Mouse (Mus musculus): ENCODE results near the gene Atxn7l1. TPM values are rescaled to one million over a fixed set of nuclear protein-coding genes. Genes with fewer than 3 reads are reported as not detected.

Atxn7l1 gene
- 17.3 and 24.8 TPM in 2 replicates for polyA plus RNA-seq (2012; rRNA removed)

- WGBS: under 1% methylated on average over 54 of the region's 54 CpGs
- DNase-seq (ENCODE audit: low read depth, low spot score): peak; percentile 90
These were observed at the start of gene Atxn7l1 for GRCm38 (mm10) chr12:33147497-33148267. Atxn7l1 (plus strand) TSS chr12:33147693.

- 73% methylated on average over 8 of the region's 8 CpGs for WGBS
- no peak for DNase-seq (ENCODE audit: low read depth, low spot score)
These were observed 45.9 kb upstream of the Atxn7l1 start for GRCm38 (mm10) chr12:33101627-33102026.

DNA sequence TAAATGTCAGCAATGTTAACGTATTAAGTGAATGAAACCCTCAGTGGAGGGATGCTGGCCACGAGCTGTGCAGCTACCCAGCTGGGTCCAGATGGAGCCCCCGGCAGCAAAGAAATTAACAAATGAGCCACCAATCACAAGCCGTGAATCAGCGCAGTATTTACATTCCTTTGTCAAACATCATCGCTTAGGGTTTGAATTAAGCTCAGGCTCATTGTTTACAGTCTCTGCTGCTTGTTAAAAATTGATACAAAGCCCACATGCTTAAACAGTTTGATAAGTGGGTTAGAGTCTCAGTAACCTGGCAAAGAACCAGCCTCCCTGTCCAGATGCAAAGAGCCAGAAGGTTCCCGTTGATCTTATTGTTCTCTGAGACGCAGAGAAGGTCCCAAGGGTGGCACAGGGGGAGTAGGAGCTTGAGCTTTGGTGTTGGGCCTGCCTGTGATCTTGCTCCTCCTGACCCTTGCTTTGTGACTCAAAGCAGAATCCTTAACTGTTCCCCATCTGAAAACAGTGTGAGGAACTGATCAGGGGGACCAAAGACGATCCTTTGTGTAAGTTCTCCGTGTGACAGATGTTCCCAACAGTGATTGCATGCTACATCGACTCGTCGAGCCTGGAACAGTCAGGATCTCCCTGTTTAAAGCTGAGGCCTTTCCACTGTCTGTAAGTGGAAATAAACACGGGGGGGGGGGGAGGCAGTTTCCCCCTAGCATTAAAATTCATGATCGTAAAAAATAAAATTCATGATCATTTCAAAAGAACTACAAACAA lies 45.0 kb upstream of the Atxn7l1 start:
- DNase-seq (ENCODE audit: low read depth, low spot score): no peak
- 41% methylated on average over 15 of the region's 15 CpGs for WGBS

GRCm38 (mm10) chr12:33105724-33106123 lies 41.8 kb upstream of the Atxn7l1 start:
- no peak for DNase-seq (ENCODE audit: low read depth, low spot score)
- WGBS: 82% methylated on average over 4 of the region's 4 CpGs

GRCm38 (mm10) chr12:33106438-33107167 lies 40.9 kb upstream of the Atxn7l1 start:
- DNase-seq (ENCODE audit: low read depth, low spot score): no peak
- WGBS: 71% methylated on average over 10 of the region's 10 CpGs

DNA sequence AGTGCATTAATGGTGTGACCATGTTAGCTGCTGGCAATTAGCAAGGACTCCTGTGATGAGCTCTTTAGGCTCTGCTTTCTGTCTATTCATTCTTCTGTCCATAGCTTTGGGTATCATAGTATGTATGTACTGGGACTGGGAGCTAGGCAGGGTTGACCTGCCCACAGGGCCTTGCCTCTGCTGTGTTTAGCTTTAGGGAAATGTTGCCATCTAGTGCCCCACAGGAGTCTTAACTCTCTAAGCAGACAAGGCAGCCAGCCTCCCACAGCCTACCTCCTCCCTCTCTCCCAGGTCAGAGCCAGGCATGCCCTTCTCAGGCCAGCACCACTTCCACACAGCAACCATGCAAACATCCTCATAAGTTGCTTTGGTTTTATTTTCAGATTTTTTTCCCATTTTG lies 38.0 kb upstream of the Atxn7l1 start:
- DNase-seq (ENCODE audit: low read depth, low spot score): no peak

- no peak for DNase-seq (ENCODE audit: low read depth, low spot score)
- 10% methylated on average over 14 of the region's 14 CpGs for WGBS
These were observed 36.5 kb upstream of the Atxn7l1 start for GRCm38 (mm10) chr12:33110894-33111471.

GRCm38 (mm10) chr12:33118624-33119301 lies 28.7 kb upstream of the Atxn7l1 start:
- no peak for DNase-seq (ENCODE audit: low read depth, low spot score)
- WGBS: 39% methylated on average over 15 of the region's 15 CpGs

- WGBS: 69% methylated on average over 9 of the region's 9 CpGs
- no peak for DNase-seq (ENCODE audit: low read depth, low spot score)
These were observed 21.8 kb upstream of the Atxn7l1 start for GRCm38 (mm10) chr12:33125594-33126227.

DNA sequence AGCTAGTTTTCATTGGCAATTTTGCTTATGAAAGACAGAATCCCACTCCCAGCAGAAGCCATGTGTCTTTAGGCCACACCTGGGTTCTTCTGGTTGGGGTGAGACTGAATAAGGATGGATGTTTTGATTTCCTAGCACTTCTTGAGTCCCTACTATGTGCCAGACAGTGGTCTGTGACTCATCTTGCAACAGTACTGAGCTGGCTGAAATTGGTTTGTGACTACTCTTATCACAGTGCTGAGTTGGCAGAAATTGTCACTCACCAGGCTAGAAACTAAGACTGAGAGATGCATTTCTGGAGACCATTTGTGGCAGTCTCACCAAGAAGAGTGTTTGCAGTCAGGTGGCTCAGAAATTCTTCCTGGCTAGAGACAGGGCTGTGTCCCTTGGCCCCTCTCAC lies 21.2 kb upstream of the Atxn7l1 start:
- DNase-seq (ENCODE audit: low read depth, low spot score): no peak

DNA sequence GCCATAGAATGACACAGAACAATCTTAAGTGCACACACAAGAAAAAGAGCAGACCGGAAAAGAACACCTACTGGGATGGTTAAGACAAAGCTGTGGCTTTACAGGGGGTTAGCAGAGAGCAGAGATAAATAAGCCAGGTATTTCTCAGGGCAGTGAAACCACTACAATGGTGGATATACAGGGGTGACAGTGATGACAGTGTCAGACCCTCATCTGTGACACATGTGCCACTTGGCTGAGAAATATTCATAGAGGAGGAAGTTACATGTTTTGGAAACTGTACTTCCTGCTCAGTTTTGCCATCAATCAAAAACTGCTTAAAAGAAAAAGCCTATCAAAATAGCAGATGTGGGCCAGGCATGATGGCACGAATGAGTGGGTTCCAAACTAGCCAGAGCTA lies 19.4 kb upstream of the Atxn7l1 start:
- no peak for DNase-seq (ENCODE audit: low read depth, low spot score)
- 82% methylated on average over 2 of the region's 2 CpGs for WGBS

DNA sequence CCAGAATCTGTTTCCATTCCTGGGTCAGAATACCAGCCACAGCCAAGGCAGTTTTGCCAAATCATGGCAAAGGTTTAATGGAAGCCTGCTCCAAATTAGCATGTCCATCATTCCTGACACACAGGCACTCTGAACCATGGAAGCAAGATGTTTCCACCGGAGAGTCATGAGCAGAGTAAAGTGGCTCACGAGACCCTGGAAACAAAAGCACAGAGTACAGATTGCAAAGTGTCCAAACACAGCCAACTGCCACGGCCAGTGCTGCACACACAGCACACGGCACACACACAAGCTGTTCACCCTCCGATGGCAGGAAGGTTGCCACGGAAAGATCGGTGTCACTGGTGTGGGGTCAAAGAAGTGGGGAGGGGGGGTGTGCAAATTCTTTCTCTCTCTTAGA lies 18.8 kb upstream of the Atxn7l1 start:
- DNase-seq (ENCODE audit: low read depth, low spot score): no peak
- WGBS: 75% methylated on average over 7 of the region's 7 CpGs

- WGBS: 22% methylated on average over 4 of the region's 4 CpGs
These were observed 18.1 kb upstream of the Atxn7l1 start for GRCm38 (mm10) chr12:33129410-33129809.

DNA sequence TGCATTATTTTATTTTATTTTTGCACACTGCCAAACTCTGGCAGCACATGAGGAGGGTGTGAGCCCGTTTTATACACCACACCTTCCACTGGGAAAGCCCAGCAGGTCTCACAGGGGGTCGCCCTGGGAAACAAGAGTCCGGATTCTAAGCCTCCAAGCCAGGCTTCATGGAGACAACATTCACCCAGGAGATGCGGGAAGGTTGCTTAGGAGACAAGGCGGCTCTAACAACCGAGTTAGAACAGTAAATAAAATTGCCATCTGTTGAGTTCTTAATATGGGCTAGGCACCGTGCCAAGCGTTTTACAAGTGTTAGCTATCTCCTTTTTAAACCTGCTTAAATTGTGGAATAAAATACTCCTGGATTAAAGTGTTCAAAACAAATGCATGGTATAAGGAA lies 17.1 kb upstream of the Atxn7l1 start:
- 26% methylated on average over 8 of the region's 8 CpGs for WGBS
- no peak for DNase-seq (ENCODE audit: low read depth, low spot score)

More at GRCm38 (mm10) chr12:33129410-33129809, 18.1 kb upstream of the Atxn7l1 start:
- no peak for DNase-seq (ENCODE audit: low read depth, low spot score)

GRCm38 (mm10) chr12:33131796-33132195 lies 15.7 kb upstream of the Atxn7l1 start:
- no peak for DNase-seq (ENCODE audit: low read depth, low spot score)
- 48% methylated on average over 7 of the region's 7 CpGs for WGBS

- no peak for DNase-seq (ENCODE audit: low read depth, low spot score)
- WGBS: 67% methylated on average over 1 of the region's 1 CpGs
These were observed 9.6 kb upstream of the Atxn7l1 start for GRCm38 (mm10) chr12:33137857-33138256.

- no peak for DNase-seq (ENCODE audit: low read depth, low spot score)
- 88% methylated on average over 3 of the region's 3 CpGs for WGBS
These were observed 8.4 kb upstream of the Atxn7l1 start for GRCm38 (mm10) chr12:33139083-33139482.

GRCm38 (mm10) chr12:33144456-33144855 lies 3.0 kb upstream of the Atxn7l1 start:
- no peak for DNase-seq (ENCODE audit: low read depth, low spot score)
- 62% methylated on average over 8 of the region's 8 CpGs for WGBS

All from large intestine, adult 2 months (tissue).